Mouse (Mus musculus) kidney, adult 9 months (tissue): ENCODE measurements around the gene Gm20388.
"Not testable (repeated sequence)": the region's sequence is repeated elsewhere in the genome, so short reads cannot be mapped to it uniquely, and the experiment has no call there.

Experiments used
- DNase-seq: peaks from one replicate; pipeline ENCODE4 v3.0.0; 2022

Gene Gm20388

DNA sequence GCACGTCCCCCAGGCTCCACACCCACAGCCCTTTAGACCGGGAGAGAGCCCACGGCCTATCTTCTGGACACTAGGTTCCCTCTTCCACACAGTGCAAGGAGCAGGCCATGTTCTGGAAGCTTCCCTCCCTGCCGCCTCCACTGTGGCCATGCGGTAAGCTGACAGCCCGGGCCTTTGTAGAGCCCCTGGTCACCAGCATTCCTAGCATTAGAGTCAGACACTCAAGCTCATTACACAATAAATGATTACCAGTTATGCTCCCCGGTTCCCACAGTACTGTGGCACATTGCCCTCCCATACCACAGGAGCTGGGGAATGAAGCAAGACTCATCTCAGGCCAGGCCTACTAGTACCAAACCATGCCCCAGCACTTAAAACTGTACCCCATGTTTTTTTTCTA, 3137.8 kb downstream of the Gm20388 start:
- no peak for DNase-seq

DNA sequence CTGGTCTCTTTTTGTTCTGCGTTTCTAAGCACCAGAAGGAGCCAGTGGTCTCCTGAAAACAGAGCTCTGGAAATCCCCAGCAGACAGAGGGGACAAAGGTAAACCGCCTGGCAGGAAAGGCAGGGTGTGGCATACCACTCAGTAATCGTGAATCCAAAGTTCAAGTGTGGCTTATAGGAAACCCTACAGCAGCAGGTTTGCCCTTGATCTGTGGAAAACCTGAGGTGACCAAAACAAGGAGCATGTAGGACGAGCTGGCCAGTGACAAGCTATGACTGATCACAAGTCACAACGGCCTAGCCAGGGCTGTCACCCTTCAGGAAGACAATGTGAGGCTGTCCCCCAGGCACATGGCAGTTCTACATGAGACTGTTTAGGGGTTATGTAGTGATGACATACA, 3140.8 kb downstream of the Gm20388 start:
- DNase-seq: peak; percentile 78

- DNase-seq: no peak
Observed at GRCm38 (mm10) chr8:123062721-123063120, 3152.1 kb downstream of the Gm20388 start, which contains the start of gene Spg7. Gene Spg7 (plus strand): TSS chr8:123062942.

DNA sequence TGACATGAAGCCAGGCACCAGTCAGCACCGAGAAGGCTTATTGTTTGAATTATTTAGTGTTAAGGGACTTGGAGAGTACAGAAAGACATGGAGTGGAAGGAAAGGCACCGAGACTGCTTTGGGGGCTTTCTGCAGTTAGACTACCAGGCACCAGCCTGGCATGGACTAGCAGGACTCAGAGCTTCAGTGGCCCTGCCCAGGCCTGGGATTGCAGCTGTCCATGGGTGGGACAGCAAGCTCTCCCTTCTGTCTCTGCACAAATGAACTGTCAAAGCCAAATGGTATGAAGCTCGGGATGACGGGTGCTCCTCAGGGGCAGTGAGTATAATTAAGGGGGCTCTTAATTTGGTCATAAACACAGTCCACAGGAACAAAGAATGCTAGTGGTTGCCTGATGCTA, 3153.4 kb downstream of the Gm20388 start:
- DNase-seq: no peak

DNA sequence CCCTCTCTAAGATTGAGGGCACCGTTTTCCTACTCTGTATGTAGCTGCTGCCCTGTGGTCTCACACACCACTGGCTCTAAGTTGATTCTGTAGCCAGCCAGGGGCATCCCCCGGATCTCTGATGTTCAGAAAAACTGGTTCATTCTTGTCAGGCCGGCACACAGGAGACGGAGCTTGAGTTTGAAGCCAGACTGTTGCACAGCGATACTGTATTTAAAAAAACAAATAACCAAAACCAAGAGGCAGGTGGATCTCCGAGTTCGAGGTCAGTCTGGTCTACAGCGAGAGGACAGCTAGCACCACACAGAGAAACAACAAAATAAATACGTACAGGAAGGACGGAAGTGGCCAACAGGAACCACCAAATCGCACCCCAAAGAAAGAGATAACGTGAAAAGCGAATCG, 3154.2 kb downstream of the Gm20388 start:
- DNase-seq: no peak

GRCm38 (mm10) chr8:123065214-123066100, 3154.8 kb downstream of the Gm20388 start:
- DNase-seq: peak; percentile 96

GRCm38 (mm10) chr8:123066101-123066683, 3155.6 kb downstream of the Gm20388 start:
- DNase-seq: no peak

DNA sequence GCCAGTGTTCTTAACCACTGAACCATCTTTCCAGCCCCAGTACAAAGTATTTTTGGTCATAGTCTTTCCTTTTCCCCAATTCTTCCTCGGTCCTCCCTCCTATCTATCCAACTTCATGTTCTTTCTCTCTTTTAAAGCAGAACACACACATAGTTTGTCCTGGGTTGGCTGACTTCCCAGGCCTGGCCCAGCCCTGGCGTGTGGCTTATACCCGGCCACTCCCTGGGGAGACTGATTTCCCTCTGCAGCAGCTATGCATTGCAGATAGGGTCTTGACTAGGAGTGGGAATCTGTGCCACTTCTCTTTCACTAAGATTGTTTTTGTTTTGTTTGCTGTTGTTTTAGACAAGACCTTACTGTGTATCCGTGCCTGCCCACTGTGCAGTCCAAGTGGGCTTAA, 3160.5 kb downstream of the Gm20388 start:
- no peak for DNase-seq

DNA sequence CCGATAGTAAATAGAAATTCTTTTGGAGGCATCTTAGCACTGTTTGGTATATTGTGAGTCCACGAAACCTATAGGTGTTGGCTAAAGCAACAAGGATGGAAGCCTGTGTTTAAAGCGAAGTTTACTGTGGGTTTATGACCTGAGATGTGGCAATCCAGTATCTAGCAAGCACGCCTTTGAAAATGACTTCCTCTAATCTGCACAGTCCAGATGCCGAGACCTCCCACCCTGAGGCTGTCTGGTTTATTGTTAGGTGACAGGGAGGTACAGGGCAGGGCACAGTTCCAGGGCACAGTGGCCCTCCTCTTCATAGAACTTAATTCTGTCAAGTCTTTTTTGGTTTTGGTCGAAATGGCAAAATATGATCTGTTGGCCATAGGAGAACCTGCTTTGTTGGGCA, 3166.6 kb downstream of the Gm20388 start:
- no peak for DNase-seq

GRCm38 (mm10) chr8:123082993-123083392, 3172.4 kb downstream of the Gm20388 start:
- no peak for DNase-seq

DNA sequence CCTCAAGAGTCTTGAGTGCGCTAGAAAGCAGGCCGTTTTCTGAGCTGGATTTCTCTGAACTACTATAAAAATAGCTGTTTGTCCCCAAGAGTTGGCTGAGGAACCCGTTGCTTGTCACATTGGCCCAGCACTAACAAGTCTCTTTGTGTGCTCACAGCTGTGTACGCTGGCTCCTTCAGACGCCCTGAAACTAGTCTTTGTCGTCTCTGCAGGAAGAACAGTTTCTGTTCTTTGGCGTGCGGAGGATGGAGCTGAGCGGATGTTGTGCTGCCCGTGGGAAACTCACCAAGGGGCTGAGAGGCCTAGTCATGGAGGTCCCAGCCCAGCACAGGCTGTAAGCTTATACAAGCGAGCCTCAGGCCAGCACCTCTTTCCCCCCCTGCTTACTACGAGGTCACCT, 3173.0 kb downstream of the Gm20388 start:
- no peak for DNase-seq

DNA sequence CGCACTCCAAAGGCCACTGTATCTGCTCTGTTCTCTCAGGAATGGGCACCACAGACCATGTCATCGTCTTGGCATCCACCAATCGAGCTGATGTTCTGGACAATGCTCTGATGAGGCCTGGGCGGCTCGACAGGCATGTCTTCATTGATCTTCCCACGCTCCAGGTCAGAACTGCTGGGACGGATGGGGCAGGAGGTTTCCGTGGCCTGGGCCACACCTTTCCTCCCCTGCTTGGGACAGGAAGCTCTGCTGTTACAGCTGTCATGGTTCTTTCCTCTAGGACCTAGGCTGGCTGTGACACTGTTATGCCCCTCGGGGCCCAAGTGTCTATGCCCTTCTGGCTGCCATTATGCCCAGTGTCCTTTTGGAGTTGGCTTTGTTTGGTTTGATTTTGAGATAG, 3176.6 kb downstream of the Gm20388 start:
- no peak for DNase-seq

DNA sequence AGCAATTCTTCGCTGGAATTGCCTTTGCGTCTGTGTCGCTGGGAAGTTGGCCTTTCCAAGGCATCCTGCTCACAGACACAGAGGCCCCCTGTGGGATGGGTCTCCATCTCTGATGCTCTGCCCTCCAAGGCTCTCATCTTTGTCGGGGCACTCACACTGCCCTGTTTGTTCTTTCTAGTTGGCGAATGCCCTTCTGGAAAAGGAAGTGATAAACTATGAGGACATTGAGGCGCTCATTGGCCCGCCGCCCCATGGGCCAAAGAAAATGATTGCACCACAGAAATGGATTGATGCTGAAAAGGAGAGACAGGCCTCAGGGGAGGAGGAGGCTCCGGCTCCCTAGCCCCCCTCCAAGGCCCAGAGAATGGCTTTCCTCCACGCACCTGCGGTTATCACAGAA, 3186.6 kb downstream of the Gm20388 start:
- no peak for DNase-seq

DNA sequence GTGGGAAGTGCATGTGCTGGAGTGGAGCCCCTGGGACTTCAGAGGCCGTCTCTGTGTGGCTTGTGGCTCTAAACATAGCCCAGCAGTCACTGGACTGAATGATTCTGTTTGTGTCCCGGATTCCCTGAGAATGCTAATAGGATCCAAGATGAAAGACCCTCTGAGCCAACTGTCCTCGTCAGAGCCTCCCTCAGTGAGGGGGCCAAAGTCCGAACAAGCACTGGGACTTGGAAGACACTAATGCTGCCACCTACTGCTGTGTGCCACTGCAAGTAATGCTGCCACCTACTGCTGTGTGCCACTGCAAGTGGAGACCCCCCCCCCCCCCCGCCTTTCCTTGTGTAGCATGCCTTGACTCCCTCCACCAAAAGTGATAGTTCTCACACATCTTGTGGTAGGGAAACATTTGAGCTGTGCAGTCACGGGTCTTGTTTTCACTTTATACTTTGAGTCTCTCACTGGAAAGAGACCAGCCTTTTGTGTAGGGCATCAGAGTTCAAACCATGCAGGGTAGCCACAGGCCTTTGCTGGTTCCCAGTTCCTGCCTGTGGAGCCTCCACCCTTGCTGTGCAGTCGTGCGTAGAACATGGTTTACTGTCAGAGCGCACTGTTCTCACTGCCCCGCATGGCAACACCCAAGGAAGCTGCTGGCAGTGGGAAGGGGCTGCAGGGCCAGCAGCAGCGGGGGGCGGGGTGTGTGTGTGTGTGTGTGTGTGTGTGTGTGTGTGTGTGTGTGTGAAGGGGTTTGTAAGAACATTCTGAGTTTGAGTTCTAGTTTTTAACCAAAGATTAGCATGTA, 3187.3 kb downstream of the Gm20388 start:
- peak; percentile 47 for DNase-seq

DNA sequence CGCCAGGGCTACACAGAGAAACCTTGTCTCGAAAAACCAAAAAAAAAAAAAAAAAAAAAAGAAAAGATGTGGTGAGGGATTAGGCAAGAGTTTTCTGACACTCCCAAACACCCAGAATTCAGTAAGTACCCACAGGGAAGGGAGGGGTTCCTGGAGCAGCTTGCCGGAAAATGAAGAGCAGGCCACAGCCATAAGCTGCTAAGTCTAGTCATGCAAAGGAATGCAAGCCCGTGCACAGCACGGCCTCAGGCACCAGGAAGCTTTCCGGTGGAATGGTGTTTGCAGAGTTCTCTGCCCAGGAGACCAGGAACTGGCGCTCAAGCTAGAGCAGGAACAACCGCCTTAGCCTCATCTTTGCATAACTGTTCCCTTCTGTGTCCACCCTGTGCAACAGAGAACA, 3189.6 kb downstream of the Gm20388 start:
- no peak for DNase-seq

GRCm38 (mm10) chr8:123101244-123101643, 3190.6 kb downstream of the Gm20388 start:
- no peak for DNase-seq

DNA sequence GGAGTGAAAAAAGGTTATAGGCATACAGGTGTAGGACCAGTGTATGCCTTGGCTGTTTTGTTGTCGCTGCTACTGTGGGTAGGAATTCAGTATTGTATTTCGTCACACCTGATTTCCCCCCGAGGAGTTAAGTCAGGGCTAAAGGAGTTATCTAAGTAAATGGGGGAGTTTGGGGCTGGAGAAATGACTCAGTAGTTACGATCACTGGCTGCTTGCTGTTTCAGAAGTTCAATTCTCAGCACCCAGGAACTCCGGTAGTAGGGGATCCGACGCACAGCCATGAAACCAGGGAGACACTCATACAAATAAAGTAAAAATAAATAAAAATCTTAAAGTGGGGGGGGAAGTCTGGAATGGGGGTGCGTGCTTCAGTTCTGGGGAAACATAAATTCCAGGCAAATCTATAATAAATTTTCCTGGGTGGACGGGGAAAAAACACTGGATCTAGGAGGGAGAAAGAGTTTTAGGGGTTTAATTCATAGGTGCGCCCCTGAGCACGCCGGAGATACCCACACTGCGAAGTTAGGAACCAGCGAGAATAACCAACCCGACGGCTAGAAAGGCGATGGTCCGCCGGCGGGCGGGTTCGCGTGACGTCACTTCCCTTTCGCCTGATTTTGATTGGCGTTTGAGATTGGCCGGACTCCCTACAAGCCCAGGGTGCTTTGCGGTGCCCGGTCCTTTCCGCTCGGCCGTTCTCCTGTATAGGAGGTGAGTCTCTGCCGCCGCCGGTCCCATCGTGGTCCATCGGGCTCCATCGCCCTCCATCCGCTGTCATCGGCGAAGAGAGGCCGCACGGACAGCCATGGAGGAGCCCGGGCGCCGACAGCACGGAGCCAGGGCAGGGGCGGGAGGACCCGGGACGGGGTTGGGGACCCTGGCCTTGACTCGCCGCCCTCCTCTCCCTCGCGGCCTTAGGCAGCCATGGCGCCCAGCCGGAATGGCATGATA, 3191.4 kb downstream of the Gm20388 start, which contains the start of gene Rpl13:
Gene Rpl13 (plus strand): TSS at position 616 of the 951 bp plus-strand sequence.
- peak; percentile 98 for DNase-seq

DNA sequence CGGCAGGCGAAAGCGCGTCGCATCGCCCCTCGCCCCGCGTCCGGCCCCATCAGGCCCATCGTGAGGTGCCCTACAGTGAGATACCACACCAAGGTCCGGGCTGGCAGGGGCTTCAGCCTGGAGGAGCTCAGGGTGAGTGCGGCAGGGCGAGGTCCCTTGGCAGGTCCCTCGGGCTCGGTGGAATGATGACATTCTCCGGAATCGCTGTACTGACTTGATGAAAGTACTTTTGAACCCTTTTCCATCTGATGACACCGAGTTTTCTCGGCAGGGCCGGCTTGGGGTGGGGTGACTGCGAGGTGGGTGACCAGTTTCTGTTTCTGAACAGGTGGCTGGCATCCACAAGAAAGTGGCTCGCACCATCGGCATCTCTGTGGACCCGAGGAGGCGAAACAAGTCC, 3192.2 kb downstream of the Gm20388 start:
- DNase-seq: not testable (repeated sequence)

DNA sequence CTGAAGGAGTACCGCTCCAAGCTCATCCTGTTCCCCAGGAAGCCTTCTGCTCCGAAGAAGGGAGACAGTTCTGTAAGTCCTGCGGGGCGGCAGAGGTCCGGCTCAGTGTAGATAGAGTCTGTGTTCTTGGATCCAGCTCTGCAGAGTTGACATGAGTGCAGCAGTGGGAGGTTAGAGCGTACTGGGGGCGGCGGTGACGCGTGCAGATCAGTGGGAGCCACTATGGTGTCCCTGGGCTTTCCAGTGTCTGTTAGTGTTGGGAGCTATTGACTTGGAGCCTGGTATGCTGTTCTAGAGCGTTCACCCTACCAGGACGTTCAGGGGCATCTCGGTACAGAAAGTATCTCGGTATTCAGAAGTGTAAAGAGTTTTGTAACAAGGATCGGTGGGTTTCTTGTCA, 3192.6 kb downstream of the Gm20388 start:
- no peak for DNase-seq

DNA sequence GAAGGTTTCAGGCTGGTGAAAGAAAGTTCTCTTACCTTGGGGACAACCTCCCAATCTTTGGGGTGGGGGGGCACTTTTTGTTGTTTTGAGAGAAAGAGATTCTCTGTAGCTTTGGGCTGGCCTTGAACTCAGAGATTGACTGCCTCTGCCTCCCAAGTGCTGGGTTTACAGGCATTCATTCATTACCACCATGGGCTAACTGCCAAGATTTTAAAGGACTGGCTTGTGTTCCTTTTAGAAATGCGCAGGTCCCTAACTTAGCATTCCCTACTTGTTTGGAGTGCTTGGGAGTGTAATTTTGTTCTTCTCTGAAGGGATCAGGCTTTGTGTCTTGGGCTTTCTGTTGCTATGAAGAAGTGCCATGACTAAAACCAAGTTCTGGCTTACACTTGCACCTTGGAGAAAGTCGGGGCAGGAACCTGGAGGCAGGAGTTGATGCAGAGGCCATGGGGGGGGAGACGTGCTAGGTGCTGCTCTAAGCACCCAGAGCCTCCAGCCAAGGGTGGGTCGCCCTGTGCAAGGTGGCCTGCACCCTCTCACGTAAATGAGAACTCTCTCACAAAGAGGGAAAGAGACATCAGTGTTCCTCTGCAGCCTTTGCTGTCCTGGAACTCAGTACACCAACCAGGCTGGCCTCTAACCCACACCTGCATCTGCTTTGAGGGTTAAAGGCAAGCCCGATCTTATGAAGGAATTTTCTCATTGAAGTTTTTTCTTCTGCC, 3193.6 kb downstream of the Gm20388 start:
- DNase-seq: no peak

DNA sequence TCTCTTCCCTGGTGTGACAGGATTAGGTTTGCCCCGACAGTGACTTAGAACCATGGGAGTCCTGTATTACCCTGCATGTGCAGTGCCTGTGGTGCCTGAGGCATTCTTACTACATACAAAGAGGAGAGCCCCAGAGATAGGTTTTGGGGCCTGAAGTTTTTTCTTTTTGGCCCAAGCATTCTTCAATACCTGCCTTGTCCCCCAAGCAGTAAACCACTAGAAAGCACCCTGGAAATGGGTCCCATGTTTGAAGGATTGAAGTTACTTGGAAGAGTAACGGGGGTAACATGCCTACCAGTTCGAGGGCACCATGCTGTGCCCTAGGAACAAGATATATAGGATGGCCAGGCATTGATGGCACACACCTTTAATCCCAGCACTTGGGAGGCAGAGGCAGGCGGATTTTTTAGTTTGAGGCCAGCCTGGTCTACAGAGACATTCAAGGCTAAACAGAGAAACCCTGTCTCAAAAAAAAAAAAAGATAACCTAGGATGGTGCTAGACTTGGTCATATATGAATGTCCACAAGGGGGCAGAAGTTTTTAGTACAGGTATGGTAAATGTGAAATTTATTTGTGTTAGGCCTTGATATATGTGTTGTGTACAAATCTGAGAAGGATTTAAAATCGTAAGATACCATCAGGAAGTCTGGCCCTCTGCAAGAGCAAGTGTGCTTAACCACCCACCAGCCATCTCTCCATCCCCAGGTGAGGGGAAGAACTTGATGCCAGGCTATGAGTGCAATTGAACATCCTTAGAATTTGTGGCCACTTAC, 3195.1 kb downstream of the Gm20388 start:
- DNase-seq: peak; percentile 56
